Mouse (Mus musculus) heart, embryonic 16.5 days (tissue): ENCODE results near the gene Ctbs. TPM values are rescaled to one million over a fixed set of nuclear protein-coding genes. Genes with fewer than 3 reads are reported as not detected.
"Not testable (repeated sequence)": the region's sequence is repeated elsewhere in the genome, so short reads cannot be mapped to it uniquely, and the experiment has no call there.

ENCODE experiments used
- ATAC-seq: fragments of 200-750 bp; cut with Nextera tagmentation; replicated peaks from 2 replicates; pipeline ENCODE4 v1.8.0; 2017; ENCODE audit warnings: moderate number of reproducible peaks; ENCODE audit not compliant: insufficient read depth, low FRiP score; ENCODE audit errors: extremely low read depth
- H3K27ac ChIP-seq: fragments of 300-500 bp; sonication (generic); 2 replicates; pipeline ENCODE4 v1.5.1; 2014; ENCODE audit warnings: mild to moderate bottlenecking, low read length, control low read depth, moderate library complexity
- H3K27me3 ChIP-seq: fragments of 300-500 bp; sonication (generic); 2 replicates; pipeline ENCODE4 v1.6.1; 2014; ENCODE audit warnings: low read length, mixed read lengths; ENCODE audit not compliant: control insufficient read depth, insufficient read depth
- H3K36me3 ChIP-seq: fragments of 300-500 bp; sonication (generic); 2 replicates; pipeline ENCODE4 v1.6.1; 2014; ENCODE audit not compliant: control insufficient read depth, insufficient read depth
- H3K4me1 ChIP-seq: fragments of 300-500 bp; sonication (generic); 2 replicates; pipeline ENCODE4 v1.6.1; 2014; ENCODE audit warnings: low read length, mixed read lengths; ENCODE audit not compliant: control insufficient read depth, insufficient read depth
- H3K4me2 ChIP-seq: fragments of 300-500 bp; sonication (generic); 2 replicates; pipeline ENCODE4 v1.6.1; 2014; ENCODE audit warnings: low read depth, mild to moderate bottlenecking, control low read depth, low read length
- H3K4me3 ChIP-seq: fragments of 300-500 bp; sonication (generic); 2 replicates; pipeline ENCODE4 v1.5.1; 2014; ENCODE audit warnings: mild to moderate bottlenecking, control low read depth, low read length
- H3K9ac ChIP-seq: fragments of 300-500 bp; sonication (generic); 2 replicates; pipeline ENCODE4 v1.6.1; 2014; ENCODE audit warnings: low read length, control low read depth
- H3K9me3 ChIP-seq: fragments of 300-500 bp; sonication (generic); replicated peaks from 2 replicates; pipeline ENCODE4 v1.6.1; 2016; ENCODE audit warnings: low read length; ENCODE audit not compliant: control insufficient read depth
- WGBS: fragments of 180-500 bp; shearing (Covaris S2); extraction: QIAGEN DNeasy Blood & Tissue Kit; methylation state at CpG from one replicate; pipeline ENCODE4 v1.1.7; 2014; 5-methylcytosine and 5-hydroxymethylcytosine counted together
- polyA plus RNA-seq: library from polyadenylated mRNA; unstranded; fragments of >200 nt; fragmentation: Nextera tagmentation; extraction: Ambion mirVana; gene quantifications from 2 replicates; pipeline ENCODE4 v1.2.1, GENCODE M21; 2015

The Ctbs gene
- polyA plus RNA-seq, 1 experiment from 2014 or later = 8.7 TPM

- no peak overlapping the region for H3K4me2 ChIP-seq
- no peaks in the 10 kb centered on the region for H3K9me3 ChIP-seq
- H3K27ac ChIP-seq = no peak overlapping the region
- peaks cover 9% of the 10 kb centered on the region for H3K4me1 ChIP-seq
- 82% methylated on average over 7 of the region's 7 CpGs for WGBS
- no peak for ATAC-seq
- H3K9ac ChIP-seq = no peak overlapping the region
- no peak overlapping the region for H3K4me3 ChIP-seq
- H3K27me3 ChIP-seq = no peaks in the 10 kb centered on the region
- H3K36me3 ChIP-seq = peaks cover 12% of the 10 kb centered on the region
Measured at GRCm38 (mm10) chr3:146423710-146424109, 25.9 kb upstream of the Ctbs start.

- Histone ChIP-seq H3K27ac (no peak overlapping the region), H3K9me3 (no peaks in the 10 kb centered on the region), H3K4me1 (peaks cover 9% of the 10 kb centered on the region), H3K4me3 (no peak overlapping the region), H3K36me3 (peaks cover 13% of the 10 kb centered on the region), H3K9ac (no peak overlapping the region), H3K4me2 (no peak overlapping the region), H3K27me3 (no peaks in the 10 kb centered on the region)
- 36% methylated on average over 7 of the region's 7 CpGs for WGBS
- no peak for ATAC-seq
Measured at GRCm38 (mm10) chr3:146424306-146424900, 25.2 kb upstream of the Ctbs start.

- Histone ChIP-seq H3K4me1 (peaks cover 9% of the 10 kb centered on the region), H3K9me3 (no peaks in the 10 kb centered on the region), H3K36me3 (peaks cover 13% of the 10 kb centered on the region), H3K27me3 (no peaks in the 10 kb centered on the region), H3K27ac (no peak overlapping the region), H3K4me2 (no peak overlapping the region), H3K9ac (no peak overlapping the region), H3K4me3 (no peak overlapping the region)
- 64% methylated on average over 7 of the region's 7 CpGs for WGBS
- ATAC-seq = no peak
Measured at GRCm38 (mm10) chr3:146425902-146426301, 23.7 kb upstream of the Ctbs start.

- Histone ChIP-seq H3K9ac (no peak overlapping the region), H3K4me2 (no peak overlapping the region), H3K9me3 (no peaks in the 10 kb centered on the region), H3K36me3 (peaks cover 13% of the 10 kb centered on the region), H3K4me1 (peaks cover 9% of the 10 kb centered on the region), H3K27me3 (no peaks in the 10 kb centered on the region), H3K4me3 (no peak overlapping the region), H3K27ac (no peak overlapping the region)
- 91% methylated on average over 8 of the region's 8 CpGs for WGBS
- ATAC-seq = no peak
Measured at GRCm38 (mm10) chr3:146426489-146426888, 23.1 kb upstream of the Ctbs start.

- not testable (repeated sequence) for H3K9me3 ChIP-seq, H3K4me2 ChIP-seq, H3K27me3 ChIP-seq, H3K27ac ChIP-seq, H3K4me3 ChIP-seq, ATAC-seq, H3K9ac ChIP-seq, H3K4me1 ChIP-seq
- H3K36me3 ChIP-seq = peaks cover 20% of the 10 kb centered on the region; the same call in 1 of the 2 replicates
- WGBS = 93% methylated on average over 11 of the region's 11 CpGs
Measured at GRCm38 (mm10) chr3:146433063-146433462, 16.5 kb upstream of the Ctbs start.

GRCm38 (mm10) chr3:146433681-146434350 lies 15.8 kb upstream of the Ctbs start:
- 68% methylated on average over 14 of the region's 14 CpGs for WGBS
- no peak overlapping the region for H3K9ac ChIP-seq
- no peaks in the 10 kb centered on the region for H3K27me3 ChIP-seq
- H3K27ac ChIP-seq = no peak overlapping the region; the same call in 1 of the 2 replicates
- no peak overlapping the region for H3K4me3 ChIP-seq
- peaks cover 4% of the 10 kb centered on the region; the same call in 1 of the 2 replicates for H3K4me1 ChIP-seq
- ATAC-seq = peak; percentile 75
- no peak overlapping the region for H3K4me2 ChIP-seq
- H3K36me3 ChIP-seq = peaks cover 19% of the 10 kb centered on the region; the same call in 1 of the 2 replicates
- no peaks in the 10 kb centered on the region for H3K9me3 ChIP-seq

GRCm38 (mm10) chr3:146434686-146435085 lies 14.9 kb upstream of the Ctbs start:
- Histone ChIP-seq H3K4me2 (no peak overlapping the region), H3K4me1 (peaks cover 4% of the 10 kb centered on the region; the same call in 1 of the 2 replicates), H3K27me3 (no peaks in the 10 kb centered on the region), H3K4me3 (no peak overlapping the region), H3K9me3 (no peaks in the 10 kb centered on the region), H3K27ac (no peak overlapping the region), H3K9ac (no peak overlapping the region), H3K36me3 (peaks cover 15% of the 10 kb centered on the region; the same call in 1 of the 2 replicates)
- ATAC-seq = no peak
- 93% methylated on average over 8 of the region's 8 CpGs for WGBS

- peaks cover 4% of the 10 kb centered on the region; the same call in 1 of the 2 replicates for H3K4me1 ChIP-seq
- 93% methylated on average over 11 of the region's 11 CpGs for WGBS
- no peak overlapping the region for H3K27ac ChIP-seq
- H3K36me3 ChIP-seq = peaks cover 15% of the 10 kb centered on the region; the same call in 1 of the 2 replicates
- H3K9ac ChIP-seq = no peak overlapping the region
- H3K4me2 ChIP-seq = no peak overlapping the region
- H3K4me3 ChIP-seq = no peak overlapping the region
- H3K9me3 ChIP-seq = no peaks in the 10 kb centered on the region
- ATAC-seq = no peak
- no peaks in the 10 kb centered on the region for H3K27me3 ChIP-seq
Measured at GRCm38 (mm10) chr3:146435533-146435932, 14.1 kb upstream of the Ctbs start.

- Histone ChIP-seq H3K4me2 (no peak overlapping the region), H3K9ac (no peak overlapping the region), H3K9me3 (no peaks in the 10 kb centered on the region), H3K36me3 (peaks cover 15% of the 10 kb centered on the region; the same call in 1 of the 2 replicates), H3K4me1 (peaks cover 4% of the 10 kb centered on the region; the same call in 1 of the 2 replicates), H3K27me3 (no peaks in the 10 kb centered on the region), H3K27ac (no peak overlapping the region), H3K4me3 (no peak overlapping the region)
- whole genome bisulfite sequencing = 90% methylated on average over 8 of the region's 8 CpGs
- no peak for ATAC-seq
Measured at GRCm38 (mm10) chr3:146436114-146436513, 13.5 kb upstream of the Ctbs start.
